Mouse (Mus musculus): ENCODE data around the gene Slc30a1. TPM values are rescaled to one million over a fixed set of nuclear protein-coding genes. Genes with fewer than 3 reads are reported as not detected.

Gene Slc30a1
- total and polyA plus RNA-seq, 2 experiments from 2014 or later: 4.9 to 32.4 TPM

DNA sequence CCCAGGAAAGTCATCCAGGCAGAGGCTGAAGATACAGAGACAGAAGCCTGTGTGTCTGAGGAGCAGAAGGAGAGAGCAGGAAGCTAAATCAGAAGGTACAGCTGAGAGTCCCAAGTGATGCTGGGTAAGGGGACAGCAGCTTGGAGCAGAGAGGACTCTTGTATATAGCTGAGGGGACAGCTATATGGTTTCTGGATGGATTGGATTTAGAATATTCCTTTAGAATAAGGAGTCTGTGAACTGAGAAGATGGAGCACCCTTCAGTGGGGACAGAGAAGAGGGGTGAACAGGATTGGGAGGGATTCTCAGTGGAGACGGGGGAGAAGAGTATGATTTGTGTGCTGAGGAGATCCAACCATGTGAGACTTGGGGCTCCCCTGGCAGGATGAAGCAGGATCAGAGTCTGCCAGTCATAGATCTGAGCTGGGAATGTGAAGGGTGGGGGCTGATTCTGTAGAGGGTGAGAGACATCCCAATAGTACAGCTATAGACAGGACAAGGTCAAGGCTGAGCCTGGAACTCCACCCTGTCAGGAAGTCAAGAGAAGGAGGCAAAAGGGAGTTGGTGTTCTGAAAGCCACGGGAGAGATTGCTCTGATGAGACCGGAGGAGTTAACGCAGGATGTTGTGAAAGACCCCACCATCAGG lies 26.5 kb downstream of the Slc30a1 start:
- no peaks in the 10 kb centered on the region for H3K36me3 ChIP-seq (ENCODE audit: insufficient read depth)
- peaks cover 3% of the 10 kb centered on the region; the same call in 1 of the 2 replicates for H3K27me3 ChIP-seq (ENCODE audit: insufficient read depth, low read length)
- no peak overlapping the region for H3K4me2 ChIP-seq (ENCODE audit: low read depth)
- DNase-seq (no peak), ATAC-seq (no peak)
- no peaks in the 10 kb centered on the region for H3K4me1 ChIP-seq (ENCODE audit: insufficient read depth)
- H3K9ac ChIP-seq: no peak overlapping the region
- WGBS: 83% methylated on average over 4 of the region's 4 CpGs
- TF ChIP-seq CTCF (IDR thresholded peaks at IDR 0.05; ENCODE audit: low read depth): no peak
- H3K9me3 ChIP-seq (ENCODE audit: low read length): no peaks in the 10 kb centered on the region
- H3K4me3 ChIP-seq (ENCODE audit: low read depth, low read length): no peak overlapping the region
- no peak overlapping the region for H3K27ac ChIP-seq (ENCODE audit: low read depth, low read length)

DNA sequence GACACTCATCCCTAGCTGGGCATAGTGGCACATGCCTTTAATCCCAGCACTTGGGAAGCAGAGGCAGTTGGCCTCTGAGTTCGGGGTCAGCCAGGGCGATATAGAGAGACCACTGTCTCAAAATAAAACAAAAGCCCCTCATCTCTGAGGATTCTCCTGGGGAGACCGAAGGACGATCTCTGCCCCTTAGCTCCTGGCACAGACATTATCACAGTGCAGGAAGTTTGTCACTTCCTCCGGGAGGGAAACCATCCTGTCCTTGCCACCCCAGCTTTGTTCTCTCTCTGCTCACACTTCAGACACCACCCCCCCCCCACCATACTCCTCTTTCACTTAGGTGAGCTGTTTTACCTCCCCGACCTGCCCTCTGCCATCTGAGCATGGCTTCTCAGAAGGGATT lies 37.1 kb downstream of the Slc30a1 start:
- Histone ChIP-seq H3K4me1 (ENCODE audit: insufficient read depth) (no peaks in the 10 kb centered on the region), H3K27ac (ENCODE audit: low read depth, low read length) (no peak overlapping the region), H3K36me3 (ENCODE audit: insufficient read depth) (no peaks in the 10 kb centered on the region), H3K4me2 (ENCODE audit: low read depth) (no peak overlapping the region), H3K9me3 (ENCODE audit: low read length) (no peaks in the 10 kb centered on the region), H3K4me3 (ENCODE audit: low read depth, low read length) (no peak overlapping the region), H3K9ac (no peak overlapping the region), H3K27me3 (ENCODE audit: insufficient read depth, low read length) (no peaks in the 10 kb centered on the region)
- TF ChIP-seq CTCF (IDR thresholded peaks at IDR 0.05; ENCODE audit: low read depth): no peak
- DNase-seq: no peak
- no peak for ATAC-seq
- 77% methylated on average over 6 of the region's 6 CpGs for WGBS

DNA sequence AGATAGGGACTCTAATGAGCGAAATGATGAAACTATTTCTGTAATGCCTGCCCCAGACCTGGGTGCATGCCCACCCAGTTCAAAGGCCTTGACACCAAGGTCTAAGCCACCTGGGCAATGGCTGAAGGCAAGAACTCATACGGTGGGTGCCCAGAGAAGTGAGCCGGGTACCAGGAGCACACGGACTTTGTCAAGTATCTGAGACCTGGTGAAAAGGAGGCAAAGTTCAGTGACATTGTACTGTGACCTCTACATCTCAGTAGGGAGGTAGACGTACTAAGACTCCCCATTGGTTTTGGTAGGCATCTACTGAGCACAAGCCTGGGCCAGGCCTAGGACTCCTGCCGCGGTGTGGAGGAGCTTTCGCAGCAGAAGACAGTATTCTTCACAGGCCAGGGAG lies 38.8 kb downstream of the Slc30a1 start:
- DNase-seq (no peak), ATAC-seq (no peak)
- Histone ChIP-seq H3K4me2 (ENCODE audit: low read depth) (no peak overlapping the region), H3K4me3 (ENCODE audit: low read depth, low read length) (no peak overlapping the region), H3K9ac (no peak overlapping the region), H3K4me1 (ENCODE audit: insufficient read depth) (no peaks in the 10 kb centered on the region), H3K27ac (ENCODE audit: low read depth, low read length) (no peak overlapping the region), H3K36me3 (ENCODE audit: insufficient read depth) (no peaks in the 10 kb centered on the region), H3K27me3 (ENCODE audit: insufficient read depth, low read length) (no peaks in the 10 kb centered on the region), H3K9me3 (ENCODE audit: low read length) (no peaks in the 10 kb centered on the region)
- no peak for TF ChIP-seq CTCF (IDR thresholded peaks at IDR 0.05; ENCODE audit: low read depth)
- 95% methylated on average over 8 of the region's 8 CpGs for WGBS

DNA sequence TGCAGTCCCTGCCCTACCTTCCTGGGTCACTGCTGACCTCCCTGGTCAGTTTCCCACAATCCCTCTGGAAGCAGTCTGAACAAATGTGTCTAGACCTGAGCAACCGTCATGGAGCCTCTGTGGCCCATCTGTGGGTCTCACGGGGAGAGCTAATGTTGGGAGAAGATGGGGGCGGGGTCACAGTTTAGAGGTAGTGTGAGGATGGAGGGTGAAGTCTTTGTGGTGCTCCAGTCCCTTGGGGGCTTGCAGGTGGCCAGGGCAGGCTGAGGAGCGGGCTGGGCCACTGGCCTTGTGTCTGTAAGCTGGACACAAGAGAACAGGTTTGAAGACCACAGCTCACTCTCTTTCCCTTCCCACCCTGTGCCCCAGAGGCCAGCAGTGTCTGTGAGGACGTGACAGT lies 39.2 kb downstream of the Slc30a1 start:
- DNase-seq (no peak), ATAC-seq (no peak)
- H3K9ac ChIP-seq: no peak overlapping the region
- H3K27me3 ChIP-seq (ENCODE audit: insufficient read depth, low read length): no peaks in the 10 kb centered on the region
- no peak overlapping the region for H3K4me2 ChIP-seq (ENCODE audit: low read depth)
- H3K36me3 ChIP-seq (ENCODE audit: insufficient read depth): no peaks in the 10 kb centered on the region
- WGBS: 81% methylated on average over 5 of the region's 5 CpGs
- no peak overlapping the region for H3K4me3 ChIP-seq (ENCODE audit: low read depth, low read length)
- H3K9me3 ChIP-seq (ENCODE audit: low read length): no peaks in the 10 kb centered on the region
- no peak overlapping the region for H3K27ac ChIP-seq (ENCODE audit: low read depth, low read length)
- no peak for TF ChIP-seq CTCF (IDR thresholded peaks at IDR 0.05; ENCODE audit: low read depth)
- no peaks in the 10 kb centered on the region for H3K4me1 ChIP-seq (ENCODE audit: insufficient read depth)

DNA sequence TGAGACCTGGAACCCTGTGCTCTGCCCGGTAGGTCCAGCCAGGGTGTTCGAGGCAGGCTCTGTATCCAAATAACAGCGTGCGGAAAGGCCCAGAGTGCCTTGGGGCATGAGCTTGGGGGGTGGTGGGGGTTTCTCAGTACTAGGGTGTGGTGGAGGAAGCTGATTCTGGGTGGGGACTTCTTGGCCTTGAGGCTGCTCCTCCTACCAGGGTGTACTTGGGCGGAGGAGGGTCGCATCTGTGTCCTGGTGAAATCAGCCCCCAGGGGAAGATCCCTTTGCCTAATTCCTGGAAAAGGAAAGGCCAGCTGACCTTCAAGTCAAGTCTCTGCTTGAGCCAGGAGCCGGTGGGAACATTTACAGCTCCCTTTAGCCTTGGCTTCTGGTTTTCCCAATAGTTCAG lies 39.7 kb downstream of the Slc30a1 start:
- Histone ChIP-seq H3K4me3 (ENCODE audit: low read depth, low read length) (no peak overlapping the region), H3K4me2 (ENCODE audit: low read depth) (no peak overlapping the region), H3K9ac (no peak overlapping the region), H3K27ac (ENCODE audit: low read depth, low read length) (no peak overlapping the region), H3K36me3 (ENCODE audit: insufficient read depth) (no peaks in the 10 kb centered on the region), H3K4me1 (ENCODE audit: insufficient read depth) (no peaks in the 10 kb centered on the region), H3K9me3 (ENCODE audit: low read length) (no peaks in the 10 kb centered on the region), H3K27me3 (ENCODE audit: insufficient read depth, low read length) (no peaks in the 10 kb centered on the region)
- no peak for TF ChIP-seq CTCF (IDR thresholded peaks at IDR 0.05; ENCODE audit: low read depth)
- no peak for ATAC-seq
- DNase-seq: no peak
- WGBS: 88% methylated on average over 7 of the region's 7 CpGs

DNA sequence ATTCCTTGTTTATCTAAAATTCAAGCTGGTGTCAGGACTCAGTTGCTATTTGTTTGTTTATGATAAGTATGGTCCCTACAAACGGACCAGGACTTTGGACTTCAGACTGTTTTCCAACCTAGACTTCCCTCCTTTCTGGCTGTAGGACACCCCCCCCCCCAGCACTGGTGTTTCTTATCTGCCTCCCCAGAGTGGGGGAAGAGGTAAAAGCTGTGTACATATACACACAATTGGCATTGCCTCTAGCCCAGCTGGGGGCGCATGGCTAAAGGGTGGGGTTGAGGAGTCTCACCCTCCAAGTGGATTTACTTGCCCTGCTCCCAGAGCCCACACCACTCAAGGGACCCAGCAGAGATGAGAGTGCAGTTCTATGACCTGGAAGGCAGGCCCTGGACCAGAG lies 40.3 kb downstream of the Slc30a1 start:
- no peak for DNase-seq
- no peak for TF ChIP-seq CTCF (IDR thresholded peaks at IDR 0.05; ENCODE audit: low read depth)
- ATAC-seq: no peak
- no peak overlapping the region for H3K9ac ChIP-seq
- H3K9me3 ChIP-seq (ENCODE audit: low read length): no peaks in the 10 kb centered on the region
- WGBS: 85% methylated on average over 2 of the region's 2 CpGs
- no peak overlapping the region for H3K4me3 ChIP-seq (ENCODE audit: low read depth, low read length)
- no peaks in the 10 kb centered on the region for H3K4me1 ChIP-seq (ENCODE audit: insufficient read depth)
- H3K27ac ChIP-seq (ENCODE audit: low read depth, low read length): no peak overlapping the region
- no peak overlapping the region for H3K4me2 ChIP-seq (ENCODE audit: low read depth)
- H3K36me3 ChIP-seq (ENCODE audit: insufficient read depth): no peaks in the 10 kb centered on the region
- H3K27me3 ChIP-seq (ENCODE audit: insufficient read depth, low read length): no peaks in the 10 kb centered on the region

DNA sequence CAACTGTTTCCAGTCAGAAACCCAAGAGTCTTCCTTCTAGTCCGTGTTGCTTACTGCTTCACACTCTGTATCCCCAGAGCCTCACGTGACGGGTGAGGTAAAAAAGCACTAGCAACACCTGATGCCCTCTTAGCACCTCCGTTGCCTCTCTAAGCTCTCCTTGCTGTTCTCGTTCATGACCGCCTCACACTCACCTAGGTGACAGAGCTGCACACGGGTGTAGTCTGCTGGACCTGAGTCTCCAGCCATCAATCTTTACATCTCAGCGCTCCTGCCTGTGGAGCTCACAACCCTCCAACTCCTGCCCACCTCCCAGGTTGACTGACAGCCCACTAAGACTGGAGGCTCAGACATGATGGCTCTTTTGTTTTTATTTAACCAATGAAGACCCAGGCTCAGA lies 41.2 kb downstream of the Slc30a1 start:
- H3K36me3 ChIP-seq (ENCODE audit: insufficient read depth): no peaks in the 10 kb centered on the region
- H3K4me2 ChIP-seq (ENCODE audit: low read depth): no peak overlapping the region
- no peak overlapping the region for H3K4me3 ChIP-seq (ENCODE audit: low read depth, low read length)
- DNase-seq: no peak
- H3K27ac ChIP-seq (ENCODE audit: low read depth, low read length): no peak overlapping the region
- ATAC-seq: no peak
- no peaks in the 10 kb centered on the region for H3K4me1 ChIP-seq (ENCODE audit: insufficient read depth)
- H3K9ac ChIP-seq: no peak overlapping the region
- H3K9me3 ChIP-seq (ENCODE audit: low read length): no peaks in the 10 kb centered on the region
- TF ChIP-seq CTCF (IDR thresholded peaks at IDR 0.05; ENCODE audit: low read depth): no peak
- 69% methylated on average over 8 of the region's 8 CpGs for WGBS
- no peaks in the 10 kb centered on the region for H3K27me3 ChIP-seq (ENCODE audit: insufficient read depth, low read length)

Data from forebrain, postnatal 0 days (tissue).